Mouse (Mus musculus): ENCODE measurements around the gene Pts. TPM values are rescaled to one million over a fixed set of nuclear protein-coding genes. Genes with fewer than 3 reads are reported as not detected.

Gene Pts
- polyA plus RNA-seq, 1 experiment: 76.7 TPM

GRCm38 (mm10) chr9:50495405-50496150, 32.9 kb downstream of the Pts start:
- DNase-seq (ENCODE audit: extremely low spot score in 1 of 2, low spot score in 1 of 2): no peak

DNA sequence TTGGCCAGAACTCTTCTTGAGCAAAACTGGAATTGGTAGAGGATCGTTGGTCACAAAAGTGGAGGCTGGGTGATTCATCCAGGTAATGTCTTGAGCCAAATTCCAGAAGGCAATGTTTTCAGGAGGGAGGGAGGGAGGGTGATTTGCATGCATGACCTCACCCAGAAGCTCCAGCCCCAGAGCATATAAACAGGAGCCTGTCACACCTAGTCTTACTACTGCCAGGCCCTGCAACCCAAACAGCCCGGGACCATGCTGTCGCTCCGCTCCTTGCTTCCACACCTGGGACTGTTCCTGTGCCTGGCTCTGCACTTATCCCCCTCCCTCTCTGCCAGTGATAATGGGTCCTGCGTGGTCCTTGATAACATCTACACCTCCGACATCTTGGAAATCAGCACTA, 34.2 kb downstream of the Pts start, which contains the start of gene Plet1:
Gene Plet1 (plus strand): TSS at position 215 of the 400 bp plus-strand sequence.
- DNase-seq (ENCODE audit: extremely low spot score in 1 of 2, low spot score in 1 of 2): no peak

- DNase-seq (ENCODE audit: extremely low spot score in 1 of 2, low spot score in 1 of 2): no peak
Observed at GRCm38 (mm10) chr9:50493777-50494176, 34.7 kb downstream of the Pts start.

GRCm38 (mm10) chr9:50491531-50492045, 36.9 kb downstream of the Pts start:
- no peak for DNase-seq (ENCODE audit: extremely low spot score in 1 of 2, low spot score in 1 of 2)

DNA sequence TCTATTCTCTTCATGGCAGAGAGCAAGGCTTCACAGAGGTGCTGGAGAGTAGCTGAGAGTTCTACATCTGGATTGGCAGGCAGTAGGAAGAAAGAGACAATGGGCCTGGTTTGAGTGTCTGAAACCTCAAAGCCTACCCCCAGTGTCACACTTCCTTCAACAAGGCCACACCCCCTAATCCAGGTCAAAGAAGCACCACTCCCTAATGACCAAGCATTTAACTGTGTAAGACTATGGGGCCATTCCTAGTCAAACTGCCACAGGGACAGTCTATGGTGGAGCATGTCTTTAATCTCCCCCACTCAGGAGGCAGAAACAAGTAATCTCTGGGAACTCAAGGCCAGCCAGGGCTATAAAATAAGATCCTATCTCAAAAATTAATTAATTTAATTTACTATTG, 37.7 kb downstream of the Pts start:
- DNase-seq (ENCODE audit: extremely low spot score in 1 of 2, low spot score in 1 of 2): no peak

DNA sequence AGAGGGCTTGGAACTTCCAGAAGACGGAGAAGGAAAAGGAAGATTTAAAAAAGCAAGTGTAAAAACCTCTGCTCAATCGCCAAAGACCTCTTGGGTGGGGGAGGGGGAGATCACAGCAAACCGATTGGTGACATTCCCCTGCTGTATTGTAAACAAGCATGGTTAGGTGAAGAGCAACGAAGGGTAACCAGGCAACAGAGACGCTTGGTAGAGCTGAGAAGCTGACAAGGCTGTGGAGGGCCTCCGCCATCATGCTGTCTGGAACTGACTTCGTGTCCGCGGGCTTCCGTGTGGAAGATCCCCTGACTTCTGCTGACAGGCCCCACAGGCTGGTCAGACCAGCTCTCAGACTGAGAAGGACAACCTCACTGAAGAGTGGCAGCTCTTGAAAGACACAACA, 43.0 kb downstream of the Pts start:
- no peak for DNase-seq (ENCODE audit: extremely low spot score in 1 of 2, low spot score in 1 of 2)

GRCm38 (mm10) chr9:50482743-50483142, 45.8 kb downstream of the Pts start:
- DNase-seq (ENCODE audit: extremely low spot score in 1 of 2, low spot score in 1 of 2): no peak

DNA sequence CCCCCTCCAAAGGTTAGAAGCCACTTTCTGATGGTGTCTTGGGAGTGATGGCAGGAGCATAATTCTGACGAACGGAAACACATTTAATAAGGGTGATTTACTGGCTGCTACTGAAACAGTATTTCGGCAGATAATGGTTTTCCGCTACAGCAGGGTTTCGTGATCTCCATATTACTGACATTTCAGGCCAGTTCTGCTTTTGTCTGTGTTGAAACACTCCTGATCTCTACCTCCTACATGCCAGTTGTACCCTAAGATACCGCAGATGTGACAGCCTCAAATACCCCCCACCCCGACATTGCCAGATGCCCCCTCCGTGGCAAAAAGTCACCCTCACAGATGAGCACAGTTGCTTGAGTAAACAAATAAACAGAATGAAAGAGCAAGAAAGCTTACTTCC, 49.0 kb downstream of the Pts start:
- DNase-seq (ENCODE audit: extremely low spot score in 1 of 2, low spot score in 1 of 2): no peak

- no peak for DNase-seq (ENCODE audit: extremely low spot score in 1 of 2, low spot score in 1 of 2)
Observed at GRCm38 (mm10) chr9:50478826-50479225, 49.7 kb downstream of the Pts start.

DNA sequence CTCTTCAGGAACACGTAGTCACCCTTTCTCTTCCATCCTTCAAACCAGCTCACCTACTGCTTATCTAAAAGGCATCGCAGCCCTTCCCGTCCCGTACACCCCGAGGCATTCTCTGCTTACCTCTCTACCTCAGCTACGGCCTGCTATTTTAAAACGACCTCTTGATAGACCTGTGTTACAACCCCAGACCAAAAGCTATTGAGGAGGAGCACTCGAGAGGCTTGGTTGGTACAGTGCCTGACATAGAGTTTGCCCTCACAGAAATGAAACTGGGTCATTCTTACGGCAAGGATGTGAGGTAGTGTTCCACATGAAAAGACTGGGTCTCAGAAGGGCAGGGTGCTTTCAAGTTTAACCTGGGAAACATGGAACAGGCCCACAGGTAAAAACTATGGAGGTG, 51.3 kb downstream of the Pts start:
- DNase-seq (ENCODE audit: extremely low spot score in 1 of 2, low spot score in 1 of 2): no peak

DNA sequence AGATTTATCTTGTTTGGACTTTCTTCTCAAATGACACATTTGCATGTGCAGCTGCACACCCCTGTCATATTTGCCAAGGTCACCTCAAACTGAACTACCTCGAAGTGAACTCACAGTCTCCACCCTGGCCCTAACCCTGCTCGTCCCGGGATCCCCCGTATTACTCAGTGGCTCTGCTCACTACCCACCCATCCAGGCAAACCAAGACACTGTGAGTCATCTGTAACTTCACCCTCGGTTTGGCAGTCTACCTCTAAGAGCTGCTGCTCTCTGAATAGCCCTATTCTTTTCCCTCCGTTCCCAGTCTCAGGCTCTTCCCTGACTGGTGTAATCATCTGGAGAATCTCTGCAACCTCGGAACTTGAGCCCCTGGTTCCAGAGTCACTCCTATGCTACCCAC, 51.9 kb downstream of the Pts start:
- no peak for DNase-seq (ENCODE audit: extremely low spot score in 1 of 2, low spot score in 1 of 2)

- DNase-seq (ENCODE audit: extremely low spot score in 1 of 2, low spot score in 1 of 2): no peak
Observed at GRCm38 (mm10) chr9:50475745-50476144, 52.8 kb downstream of the Pts start.

- no peak for DNase-seq (ENCODE audit: extremely low spot score in 1 of 2, low spot score in 1 of 2)
Observed at GRCm38 (mm10) chr9:50475318-50475717, 53.2 kb downstream of the Pts start.

Other genes with a start within 250 kb of the Pts start
- 37.9 and 78.2 TPM in 2 replicates for gene Rpl10-ps3, start 183.8 kb downstream of the Pts start, polyA plus RNA-seq (2012; rRNA removed)
- gene Plet1, start 34.2 kb downstream of the Pts start, polyA plus RNA-seq (2012; rRNA removed): 0.58 and 0.90 TPM in 2 replicates
- gene Il18, start 26.1 kb upstream of the Pts start, polyA plus RNA-seq (2012; rRNA removed): 55.8 and 70.2 TPM in 2 replicates
- gene Bco2, start 26.5 kb upstream of the Pts start, polyA plus RNA-seq (2012; rRNA removed): 4.0 and 4.3 TPM in 2 replicates
- gene Tex12, start 32.6 kb upstream of the Pts start, polyA plus RNA-seq (2012; rRNA removed): not detected in 2 replicates
- gene Sdhd, start 75.1 kb upstream of the Pts start, polyA plus RNA-seq (2012; rRNA removed): 150 and 156 TPM in 2 replicates
- gene Timm8b, start 75.2 kb upstream of the Pts start, polyA plus RNA-seq (2012; rRNA removed): 400 and 414 TPM in 2 replicates
- gene Pih1d2, start 88.6 kb upstream of the Pts start, polyA plus RNA-seq (2012; rRNA removed): 3.6 and 5.3 TPM in 2 replicates
- 14.0 and 15.0 TPM in 2 replicates for gene Nkapd1, start 88.7 kb upstream of the Pts start, polyA plus RNA-seq (2012; rRNA removed)
- 39.1 and 54.1 TPM in 2 replicates for gene Dlat, start 131.1 kb upstream of the Pts start, polyA plus RNA-seq (2012; rRNA removed)
- gene Dixdc1, start 210.8 kb upstream of the Pts start, polyA plus RNA-seq (2012; rRNA removed): 35.7 and 41.8 TPM in 2 replicates
- gene 2310030G06Rik, start 217.8 kb upstream of the Pts start, polyA plus RNA-seq (2012; rRNA removed): 3.3 and 3.8 TPM in 2 replicates
- 141 and 186 TPM in 2 replicates for gene Cryab, start 222.6 kb upstream of the Pts start, polyA plus RNA-seq (2012; rRNA removed)
- 2.2 and 2.6 TPM in 2 replicates for gene Hspb2, start 223.6 kb upstream of the Pts start, polyA plus RNA-seq (2012; rRNA removed)
- 5.5 and 6.2 TPM in 2 replicates for gene Fdxacb1, start 239.5 kb upstream of the Pts start, polyA plus RNA-seq (2012; rRNA removed)
- gene Alg9, start 246.3 kb upstream of the Pts start, polyA plus RNA-seq (2012; rRNA removed): 22.5 and 23.5 TPM in 2 replicates
- gene 1110032A03Rik, start 246.8 kb upstream of the Pts start, polyA plus RNA-seq (2012; rRNA removed): 80.4 and 90.8 TPM in 2 replicates

All from frontal cortex, adult 2 months (tissue).